Mouse (Mus musculus): Measurements from ENCODE around the gene Ctu2. TPM values are rescaled to one million over a fixed set of nuclear protein-coding genes. Genes with fewer than 3 reads are reported as not detected.

Gene Ctu2
- polyA plus RNA-seq, 1 experiment: 45.0 TPM

DNA sequence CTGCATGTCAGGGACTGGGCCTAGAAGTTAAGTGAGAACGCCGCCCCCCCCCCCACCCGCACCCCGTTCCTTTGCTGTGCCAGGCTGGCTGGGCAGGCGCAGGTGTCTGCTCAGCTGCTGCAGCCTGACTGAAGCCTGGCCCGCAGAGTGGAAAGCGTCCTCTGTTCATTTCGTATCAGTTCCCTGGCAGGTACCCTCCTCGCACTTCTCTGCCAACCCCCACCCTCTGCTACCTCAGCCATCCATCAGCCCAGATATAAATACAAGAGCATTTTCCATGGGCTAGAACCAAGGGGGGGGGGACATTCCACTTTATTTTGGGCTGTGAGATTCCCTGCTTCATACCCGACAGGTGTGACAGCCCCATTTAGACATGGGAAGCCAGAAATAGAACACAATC lies 23.8 kb upstream of the Ctu2 start:
- DNase-seq: no peak
- no peaks in the 10 kb centered on the region for H3K4me1 ChIP-seq (ENCODE audit: control insufficient read depth, insufficient read depth, low read length)
- no peak overlapping the region for H3K4me3 ChIP-seq (replicated peaks; ENCODE audit: insufficient read depth, low read depth, low read length)
- no peak for TF ChIP-seq CTCF (IDR thresholded peaks at IDR 0.05; ENCODE audit: borderline replicate concordance, insufficient read depth, low read depth, low read length)
- no peak for TF ChIP-seq POLR2A (IDR thresholded peaks at IDR 0.05; ENCODE audit: borderline replicate concordance, insufficient read depth, low read length)
- no peak overlapping the region for H3K27ac ChIP-seq (ENCODE audit: insufficient read depth, low read length)
- H3K27me3 ChIP-seq (ENCODE audit: control insufficient read depth, insufficient read depth, low read length): no peaks in the 10 kb centered on the region
- WGBS: 87% methylated on average over 10 of the region's 10 CpGs

DNA sequence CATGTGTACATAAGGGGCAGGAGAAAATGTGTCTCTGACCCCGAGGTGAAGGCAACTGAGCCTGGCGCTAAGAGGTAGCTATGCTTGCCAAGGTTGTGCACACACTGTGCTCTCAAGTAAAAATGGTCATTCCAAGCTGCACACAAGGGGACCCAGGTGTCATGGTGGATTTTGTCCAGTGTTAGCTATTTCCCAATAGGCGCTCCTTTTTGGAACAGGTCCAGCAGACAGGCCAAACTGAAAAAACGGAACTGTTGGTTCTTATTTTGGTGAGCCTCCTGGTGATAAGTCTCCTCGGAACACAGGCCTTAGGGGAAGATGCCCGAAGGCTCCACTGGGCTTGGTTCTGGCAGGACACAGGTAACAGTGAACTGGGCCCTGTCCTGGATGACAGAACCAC lies 21.5 kb upstream of the Ctu2 start:
- Histone ChIP-seq H3K4me3 (replicated peaks; ENCODE audit: insufficient read depth, low read depth, low read length) (no peak overlapping the region), H3K27me3 (ENCODE audit: control insufficient read depth, insufficient read depth, low read length) (no peaks in the 10 kb centered on the region), H3K27ac (ENCODE audit: insufficient read depth, low read length) (no peak overlapping the region), H3K4me1 (ENCODE audit: control insufficient read depth, insufficient read depth, low read length) (no peaks in the 10 kb centered on the region)
- 43% methylated on average over 6 of the region's 6 CpGs for WGBS
- no peak for DNase-seq
- TF ChIP-seq POLR2A (IDR thresholded peaks at IDR 0.05; ENCODE audit: borderline replicate concordance, insufficient read depth, low read length) (no peak), CTCF (IDR thresholded peaks at IDR 0.05; ENCODE audit: borderline replicate concordance, insufficient read depth, low read depth, low read length) (no peak)

DNA sequence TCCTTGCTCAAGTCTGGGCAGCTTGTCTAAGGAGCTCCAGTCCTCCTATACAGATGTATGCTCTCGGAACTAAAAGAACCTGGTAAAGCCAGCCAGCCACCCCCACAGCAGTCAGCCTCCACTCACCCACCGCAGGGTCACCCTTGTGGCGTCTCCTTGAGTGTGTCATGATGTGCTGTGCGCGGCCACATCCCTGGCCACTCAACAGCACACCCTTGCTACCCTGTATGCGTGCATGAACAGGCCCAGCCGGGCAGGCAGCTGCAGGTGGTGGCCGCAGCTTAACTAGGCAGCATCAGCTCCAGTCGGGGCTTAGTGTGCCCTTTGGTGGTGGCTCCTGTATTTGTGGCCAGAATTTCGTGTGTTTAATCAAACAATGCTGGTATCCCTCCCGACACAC lies 18.8 kb upstream of the Ctu2 start:
- DNase-seq: no peak
- no peaks in the 10 kb centered on the region for H3K27me3 ChIP-seq (ENCODE audit: control insufficient read depth, insufficient read depth, low read length)
- TF ChIP-seq CTCF (IDR thresholded peaks at IDR 0.05; ENCODE audit: borderline replicate concordance, insufficient read depth, low read depth, low read length) (no peak), POLR2A (IDR thresholded peaks at IDR 0.05; ENCODE audit: borderline replicate concordance, insufficient read depth, low read length) (no peak)
- WGBS: 73% methylated on average over 11 of the region's 11 CpGs
- H3K4me3 ChIP-seq (replicated peaks; ENCODE audit: insufficient read depth, low read depth, low read length): no peak overlapping the region
- no peak overlapping the region for H3K27ac ChIP-seq (ENCODE audit: insufficient read depth, low read length)
- peaks cover 5% of the 10 kb centered on the region; the same call in 1 of the 2 replicates for H3K4me1 ChIP-seq (ENCODE audit: control insufficient read depth, insufficient read depth, low read length)

DNA sequence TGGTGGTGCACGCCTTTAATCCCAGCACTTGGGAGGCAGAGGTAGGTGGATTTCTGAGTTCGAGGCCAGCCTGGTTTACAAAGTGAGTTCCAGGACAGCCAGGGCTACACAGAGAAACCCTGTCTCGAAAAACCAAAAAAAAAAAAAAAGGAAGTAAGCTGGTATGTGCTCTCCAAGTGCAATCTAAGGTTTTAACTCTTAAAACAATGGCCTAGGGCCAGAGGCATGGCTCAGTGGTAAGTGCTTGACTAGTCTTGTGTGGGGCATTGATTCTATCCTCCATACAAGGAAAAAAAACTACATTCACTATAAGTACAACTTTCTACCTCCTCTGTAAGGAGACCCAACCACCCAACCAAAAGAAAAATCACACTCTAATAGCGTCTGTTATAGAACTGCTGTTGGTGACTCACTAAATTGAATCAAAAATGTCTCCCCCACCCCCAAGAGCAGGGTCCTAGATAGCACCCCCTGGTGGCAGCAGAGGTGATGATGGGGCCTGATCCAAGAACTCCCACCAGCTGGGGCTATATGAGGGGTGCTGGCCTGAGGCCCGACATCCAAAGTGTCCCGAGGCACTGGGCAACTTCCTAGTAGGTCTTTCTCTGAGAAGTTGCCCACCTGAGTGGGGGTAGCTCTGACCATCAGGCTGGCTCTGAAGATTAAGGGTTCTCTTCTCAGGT lies 16.6 kb upstream of the Ctu2 start:
- DNase-seq: no peak
- WGBS: 55% methylated on average over 6 of the region's 6 CpGs
- no peaks in the 10 kb centered on the region for H3K27me3 ChIP-seq (ENCODE audit: control insufficient read depth, insufficient read depth, low read length)

DNA sequence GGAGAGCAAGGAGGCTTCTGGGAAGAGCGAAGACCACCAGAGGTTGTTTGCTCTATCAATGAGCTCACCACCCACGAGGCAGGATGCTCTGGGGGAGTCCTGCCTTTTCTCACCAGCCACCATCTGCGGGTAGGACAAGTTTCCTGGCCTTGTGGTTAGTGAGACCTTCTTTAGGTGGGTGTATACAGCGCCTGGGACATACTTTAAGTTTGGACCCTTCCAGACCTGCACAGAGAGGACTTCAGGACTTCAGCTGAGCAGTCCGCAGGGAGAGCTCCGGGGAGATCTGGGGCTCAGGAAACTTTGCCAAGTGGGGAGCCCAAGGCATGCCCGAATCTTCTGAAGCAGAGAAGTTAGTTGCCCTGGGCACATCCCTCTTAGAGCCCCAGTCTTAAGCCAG lies 16.0 kb upstream of the Ctu2 start:
- peaks cover 5% of the 10 kb centered on the region; the same call in 1 of the 2 replicates for H3K4me1 ChIP-seq (ENCODE audit: control insufficient read depth, insufficient read depth, low read length)
- peak overlapping the region; percentile 42 for H3K4me3 ChIP-seq (replicated peaks; ENCODE audit: insufficient read depth, low read depth, low read length)
- no peaks in the 10 kb centered on the region for H3K27me3 ChIP-seq (ENCODE audit: control insufficient read depth, insufficient read depth, low read length)
- 22% methylated on average over 7 of the region's 7 CpGs for WGBS
- H3K27ac ChIP-seq (ENCODE audit: insufficient read depth, low read length): no peak overlapping the region
- no peak for DNase-seq
- no peak for TF ChIP-seq POLR2A (IDR thresholded peaks at IDR 0.05; ENCODE audit: borderline replicate concordance, insufficient read depth, low read length)
- no peak for TF ChIP-seq CTCF (IDR thresholded peaks at IDR 0.05; ENCODE audit: borderline replicate concordance, insufficient read depth, low read depth, low read length)

More for the DNA sequence above, 16.6 kb upstream of the Ctu2 start:
- TF ChIP-seq POLR2A (IDR thresholded peaks at IDR 0.05; ENCODE audit: borderline replicate concordance, insufficient read depth, low read length) (no peak), CTCF (IDR thresholded peaks at IDR 0.05; ENCODE audit: borderline replicate concordance, insufficient read depth, low read depth, low read length) (peak; percentile 24; the same call in 1 of the 2 replicates)
- H3K27ac ChIP-seq (ENCODE audit: insufficient read depth, low read length): no peak overlapping the region
- H3K4me1 ChIP-seq (ENCODE audit: control insufficient read depth, insufficient read depth, low read length): peaks cover 5% of the 10 kb centered on the region; the same call in 1 of the 2 replicates
- no peak overlapping the region for H3K4me3 ChIP-seq (replicated peaks; ENCODE audit: insufficient read depth, low read depth, low read length)

DNA sequence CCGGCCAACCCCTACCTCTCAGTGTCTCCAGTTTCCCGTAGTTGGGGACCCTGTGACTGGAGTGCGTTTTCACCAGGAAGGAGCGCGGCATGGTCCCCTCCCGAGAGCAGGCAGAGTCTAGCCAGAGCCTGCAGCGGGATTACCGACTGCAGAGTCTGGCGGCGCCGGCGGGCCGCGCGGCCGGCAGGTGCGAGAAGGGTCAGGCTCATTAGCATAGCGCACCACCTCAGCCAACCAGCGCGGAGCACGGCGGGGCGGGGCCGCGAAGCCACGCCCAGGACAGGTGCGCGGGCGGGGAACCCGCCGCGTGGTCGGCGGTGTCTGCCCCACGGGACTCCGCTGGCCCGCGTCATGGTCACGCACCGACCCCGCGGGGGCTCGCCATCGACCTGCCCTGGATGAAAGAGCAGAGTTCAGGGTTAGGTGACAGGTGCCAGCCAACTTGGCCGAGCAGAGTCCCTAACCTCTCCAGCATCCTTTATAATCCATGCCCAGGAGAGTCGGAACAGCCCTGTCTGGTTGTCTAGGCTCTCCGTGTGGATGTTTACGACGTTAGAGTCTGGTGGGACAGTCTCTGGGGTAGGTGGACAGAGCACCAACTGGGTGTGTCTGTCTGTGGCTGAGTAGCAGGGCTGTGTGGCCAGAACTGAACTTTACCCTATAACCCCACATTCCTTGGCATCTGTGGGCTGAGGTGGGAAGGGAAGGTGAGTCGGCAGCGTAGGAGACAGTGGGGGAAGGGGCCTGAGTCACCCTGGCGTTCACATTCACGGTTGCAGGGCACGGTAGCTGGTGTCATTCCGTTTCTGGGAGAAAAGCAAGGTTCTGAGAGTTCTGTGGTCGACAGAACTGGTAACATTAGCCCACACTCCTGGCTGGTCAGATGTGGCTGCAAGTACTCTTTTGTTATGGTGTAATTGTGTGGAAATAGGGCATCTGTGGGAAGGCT lies 15.1 kb upstream of the Ctu2 start, which contains the start of gene Snai3:
TSS of gene Snai3 (minus strand) at position 210 of the 949 bp plus-strand sequence.
- no peak within 1 kb of the TSS for H3K27ac ChIP-seq (ENCODE audit: insufficient read depth, low read length)
- H3K4me3 ChIP-seq (replicated peaks; ENCODE audit: insufficient read depth, low read depth, low read length): peak within 1 kb of the TSS; percentile 45
- 5% methylated on average over 56 of the region's 56 CpGs for WGBS
- H3K4me1 ChIP-seq (ENCODE audit: control insufficient read depth, insufficient read depth, low read length): peaks cover 5% of the 10 kb centered on the region; the same call in 1 of the 2 replicates
- H3K27me3 ChIP-seq (ENCODE audit: control insufficient read depth, insufficient read depth, low read length): no peaks in the 10 kb centered on the region
- peak; percentile 72 to 78 for DNase-seq
- TF ChIP-seq POLR2A (IDR thresholded peaks at IDR 0.05; ENCODE audit: borderline replicate concordance, insufficient read depth, low read length) (no peak; the same call in 1 of the 2 replicates), CTCF (IDR thresholded peaks at IDR 0.05; ENCODE audit: borderline replicate concordance, insufficient read depth, low read depth, low read length) (no peak)

DNA sequence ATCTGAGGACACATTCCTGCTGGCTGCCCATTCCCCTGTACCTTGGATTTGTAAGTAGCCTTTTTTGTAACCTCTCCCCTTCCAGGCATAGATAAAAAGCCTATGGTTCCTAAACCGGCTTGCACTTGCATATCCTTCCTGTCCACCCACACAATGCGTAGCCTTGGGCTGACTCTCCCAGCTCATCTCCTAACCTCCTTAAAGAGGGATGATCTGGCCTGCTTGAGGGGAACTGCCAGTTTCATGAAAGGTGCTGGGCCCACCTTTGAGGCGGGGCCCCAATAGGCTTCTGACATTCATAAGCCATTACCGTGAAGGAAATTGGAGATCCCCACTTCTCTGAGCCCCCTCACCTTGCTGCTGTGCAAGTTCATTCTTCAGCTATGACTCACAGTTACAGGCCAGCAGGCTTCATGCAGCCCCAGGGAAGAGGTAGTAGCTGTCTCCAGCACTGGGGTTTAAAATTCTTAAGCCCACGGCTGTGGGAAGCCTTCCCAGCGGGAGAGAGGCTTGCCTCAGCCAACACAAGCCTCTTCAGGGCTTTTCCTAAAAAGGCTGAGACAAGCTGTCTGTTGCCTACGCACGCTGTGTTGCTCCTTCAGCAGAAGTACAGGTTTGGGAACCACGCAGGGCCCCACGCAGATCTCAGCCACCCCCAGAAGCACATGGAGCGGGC lies 14.3 kb upstream of the Ctu2 start:
- no peak overlapping the region for H3K4me3 ChIP-seq (replicated peaks; ENCODE audit: insufficient read depth, low read depth, low read length)
- H3K27ac ChIP-seq (ENCODE audit: insufficient read depth, low read length): no peak overlapping the region
- peaks cover 5% of the 10 kb centered on the region; the same call in 1 of the 2 replicates for H3K4me1 ChIP-seq (ENCODE audit: control insufficient read depth, insufficient read depth, low read length)
- 64% methylated on average over 11 of the region's 11 CpGs for WGBS
- no peaks in the 10 kb centered on the region for H3K27me3 ChIP-seq (ENCODE audit: control insufficient read depth, insufficient read depth, low read length)
- no peak for DNase-seq
- TF ChIP-seq CTCF (IDR thresholded peaks at IDR 0.05; ENCODE audit: borderline replicate concordance, insufficient read depth, low read depth, low read length) (no peak), POLR2A (IDR thresholded peaks at IDR 0.05; ENCODE audit: borderline replicate concordance, insufficient read depth, low read length) (no peak)

Data from cerebellum, adult 2 months (tissue).